Mouse (Mus musculus) 3T3-L1 (cell line): ENCODE data around the gene Rp2.
"Not testable (repeated sequence)": the region's sequence is repeated elsewhere in the genome, so short reads cannot be mapped to it uniquely, and the experiment has no call there.

Experiments used
- DNase-seq: peaks from one replicate; pipeline ENCODE4 v3.0.0-alpha.2; 2015; ENCODE audit warnings: low read depth, low spot score

The Rp2 gene

DNA sequence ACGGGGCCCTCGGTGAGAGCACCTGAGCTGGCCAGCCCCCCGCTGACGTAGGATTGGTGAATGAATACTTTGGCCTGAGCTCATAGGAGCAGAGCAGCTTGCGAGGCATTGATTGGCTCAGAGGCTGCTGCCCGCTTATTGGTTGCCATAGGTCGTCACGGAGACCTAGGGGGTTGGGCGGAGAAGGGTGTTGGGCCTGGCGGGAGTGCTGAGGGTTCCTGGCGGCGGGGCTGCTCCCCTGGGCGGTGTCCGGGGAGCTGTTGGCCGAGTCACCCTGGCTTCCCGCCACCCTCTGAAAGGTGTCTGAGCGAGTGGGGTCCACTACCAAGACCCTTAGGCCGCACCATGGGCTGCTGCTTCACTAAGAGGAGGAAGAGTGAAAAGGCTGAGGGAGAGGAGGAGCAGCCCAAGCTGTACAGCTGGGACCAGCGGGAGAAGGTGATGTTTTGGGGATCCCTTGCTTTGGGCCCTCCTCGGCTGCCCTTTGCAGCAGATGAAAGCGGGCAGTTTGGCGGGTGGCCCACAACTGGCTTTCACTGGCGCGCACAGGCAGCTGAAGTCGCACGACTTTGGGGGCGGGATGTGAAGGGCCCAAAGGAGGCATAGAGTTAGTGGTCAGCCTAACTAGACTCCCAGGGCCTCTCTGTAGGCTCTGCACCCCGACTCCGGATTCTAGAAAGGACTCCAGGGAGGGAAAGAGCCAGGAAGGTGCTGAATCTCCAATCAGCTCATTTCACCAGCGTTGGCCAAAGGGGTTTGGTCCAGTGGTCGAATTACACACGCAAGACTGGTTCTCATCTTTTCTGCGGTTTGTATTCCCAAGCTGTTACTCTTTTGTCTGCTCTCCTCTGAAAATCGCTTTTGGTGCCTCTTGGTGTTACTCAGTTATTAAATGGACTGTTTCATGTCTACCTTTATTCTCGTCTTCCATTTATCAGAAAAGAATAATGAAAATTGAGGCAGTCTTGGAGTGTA, at the start of gene Rp2:
Rp2 (plus strand) TSS at position 91 of the 975 bp plus-strand sequence.
- peak; percentile 89 for DNase-seq

DNA sequence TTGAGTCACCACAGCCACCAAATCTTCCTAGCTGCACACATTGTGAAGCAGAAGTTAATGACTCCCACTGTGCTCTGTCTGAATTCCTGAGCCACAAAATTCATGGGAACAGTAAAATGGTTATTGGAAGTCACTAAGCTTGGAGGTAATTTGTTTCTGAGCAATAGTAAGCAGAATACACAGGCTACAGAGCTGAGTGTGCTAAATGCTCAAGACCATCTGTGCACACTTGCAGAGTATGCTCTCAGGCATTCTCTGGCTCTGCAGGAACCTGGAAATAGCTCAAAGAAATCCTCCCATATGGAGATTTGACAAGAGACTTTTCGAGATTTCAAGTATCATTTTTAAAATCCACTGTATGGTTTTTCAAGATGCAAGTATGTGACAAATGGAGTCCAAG, 31.5 kb upstream of the Rp2 start:
- no peak for DNase-seq

DNA sequence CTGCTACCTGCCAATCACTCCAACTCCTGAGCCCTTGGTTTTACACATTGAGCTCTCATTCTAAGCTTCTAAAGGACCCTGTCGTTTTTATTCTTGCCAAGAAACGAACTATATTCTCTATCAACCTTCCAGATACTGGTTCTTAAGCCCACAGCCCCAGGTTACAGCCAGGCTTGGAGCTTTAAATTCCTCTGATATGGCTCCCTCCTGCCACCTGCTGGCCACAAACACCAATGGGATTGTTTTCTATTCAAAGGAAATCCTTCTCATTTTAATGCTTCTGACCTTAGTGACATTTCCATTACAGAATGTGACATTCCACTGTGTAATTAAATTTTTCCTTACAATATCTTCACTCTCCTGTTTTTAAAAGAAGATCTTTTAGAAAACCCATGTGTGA, 28.6 kb upstream of the Rp2 start:
- DNase-seq = peak; percentile 56

DNA sequence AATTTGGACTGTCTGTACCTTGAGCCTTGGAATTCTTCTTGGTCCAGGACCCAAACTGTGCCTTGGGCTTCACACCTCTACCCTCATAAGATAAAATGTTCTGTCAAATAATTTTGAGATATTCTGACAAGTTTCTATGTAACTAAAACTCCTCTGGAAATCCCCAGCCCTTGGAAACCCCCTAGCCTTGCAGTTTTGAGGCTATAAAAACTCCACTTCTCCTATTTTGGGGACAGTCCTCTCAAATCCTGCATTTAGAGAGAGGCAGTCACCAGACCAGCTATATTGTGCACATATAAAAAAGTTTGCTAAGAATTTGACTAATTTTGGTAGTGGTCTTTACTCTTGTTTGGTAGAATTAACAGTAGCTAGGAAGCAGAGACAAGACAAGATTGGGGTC, 19.3 kb upstream of the Rp2 start:
- no peak for DNase-seq

DNA sequence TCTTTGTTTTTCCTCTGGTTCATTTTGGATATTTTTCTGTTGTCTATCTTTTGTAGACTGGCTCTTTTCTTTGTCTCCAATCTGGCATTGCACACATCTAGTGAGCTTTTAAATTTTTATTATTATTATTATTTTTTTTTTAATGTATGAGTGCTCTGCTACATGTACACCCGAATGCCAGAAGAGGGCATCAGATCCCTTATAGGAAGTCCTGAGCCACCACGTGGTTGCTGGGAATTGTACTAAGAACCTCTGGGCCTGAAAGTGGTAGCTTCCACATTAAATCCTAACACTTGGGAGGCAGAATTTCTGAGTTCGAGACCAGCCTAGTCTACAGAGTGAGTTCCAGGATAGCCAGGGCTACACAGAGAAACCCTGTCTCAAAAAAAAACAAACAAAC, 17.9 kb upstream of the Rp2 start:
- peak; percentile 15 for DNase-seq

DNA sequence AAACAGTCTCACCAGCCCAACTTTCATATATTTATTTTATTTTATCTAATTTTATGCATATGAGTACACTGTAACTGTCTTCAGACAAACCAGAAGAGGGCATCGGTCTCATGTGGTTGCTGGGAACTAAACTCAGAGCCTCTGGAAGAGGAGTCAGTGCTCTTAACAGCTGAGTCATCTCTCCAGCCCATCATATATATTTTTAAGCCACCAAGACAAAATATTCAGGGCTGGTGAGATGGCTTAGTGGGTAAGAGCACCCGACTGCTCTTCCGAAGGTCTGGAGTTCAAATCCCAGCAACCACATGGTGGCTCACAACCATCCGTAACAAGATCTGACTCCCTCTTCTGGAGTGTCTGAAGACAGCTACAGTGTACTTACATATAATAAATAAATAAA, 14.0 kb upstream of the Rp2 start:
- peak; percentile 45 for DNase-seq

DNA sequence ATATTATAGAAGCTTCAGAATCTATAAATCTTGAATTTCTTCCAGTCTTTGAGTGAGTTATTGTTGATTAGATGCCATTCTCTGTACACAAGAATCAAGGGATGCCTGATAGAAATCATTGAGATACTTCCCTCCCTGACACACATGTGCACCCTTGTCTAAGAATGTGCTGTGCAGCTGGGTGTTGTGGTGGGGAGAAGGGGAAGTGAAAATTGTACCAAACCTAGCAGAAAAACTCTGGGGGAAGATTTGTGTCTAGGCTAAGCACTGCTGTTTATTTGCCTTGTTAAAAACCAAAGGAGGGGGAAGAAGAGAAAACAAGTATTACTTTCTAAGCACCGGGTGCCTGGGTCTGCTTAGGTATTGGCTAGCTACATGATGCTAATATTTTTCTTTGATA, 9.0 kb upstream of the Rp2 start:
- no peak for DNase-seq

DNA sequence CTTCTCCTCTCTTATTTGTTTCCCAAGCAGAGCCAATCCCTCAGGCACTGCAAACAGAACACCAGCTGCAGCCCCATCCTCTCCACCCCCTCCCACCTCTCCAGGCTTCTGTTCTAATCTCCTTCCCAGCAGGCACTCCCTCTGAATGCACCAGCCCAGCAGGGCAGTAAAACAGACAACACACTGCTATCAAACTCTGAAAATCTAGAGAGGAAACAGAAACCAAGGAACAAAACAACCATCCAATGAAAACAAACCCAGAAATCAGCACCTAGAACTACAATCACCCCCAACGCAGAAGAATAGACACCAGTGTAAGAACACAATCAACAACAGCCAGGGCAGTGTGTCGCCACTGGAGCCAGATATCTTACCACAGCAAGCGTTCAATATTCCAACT, 8.0 kb upstream of the Rp2 start:
- DNase-seq = no peak

DNA sequence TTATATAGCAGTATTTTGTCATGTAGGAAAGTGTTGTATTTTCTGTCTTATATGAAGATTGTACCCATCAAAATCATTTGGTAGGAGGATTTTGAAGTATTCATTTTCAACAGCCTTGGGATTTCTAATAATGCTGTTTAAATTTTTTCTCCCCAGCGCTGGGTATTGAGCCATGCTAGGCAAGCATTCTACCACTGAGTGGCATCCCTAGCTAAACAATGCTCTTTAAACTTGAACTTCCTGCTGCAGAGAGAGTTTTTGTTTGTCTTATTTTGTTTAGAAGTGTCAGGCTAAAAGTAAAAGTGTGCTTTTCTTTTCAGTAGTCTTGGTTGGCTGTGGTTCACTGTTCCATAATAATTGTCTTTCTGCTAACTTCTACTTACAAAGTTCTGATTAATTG, 1.8 kb downstream of the Rp2 start:
- peak; percentile 34 for DNase-seq

DNA sequence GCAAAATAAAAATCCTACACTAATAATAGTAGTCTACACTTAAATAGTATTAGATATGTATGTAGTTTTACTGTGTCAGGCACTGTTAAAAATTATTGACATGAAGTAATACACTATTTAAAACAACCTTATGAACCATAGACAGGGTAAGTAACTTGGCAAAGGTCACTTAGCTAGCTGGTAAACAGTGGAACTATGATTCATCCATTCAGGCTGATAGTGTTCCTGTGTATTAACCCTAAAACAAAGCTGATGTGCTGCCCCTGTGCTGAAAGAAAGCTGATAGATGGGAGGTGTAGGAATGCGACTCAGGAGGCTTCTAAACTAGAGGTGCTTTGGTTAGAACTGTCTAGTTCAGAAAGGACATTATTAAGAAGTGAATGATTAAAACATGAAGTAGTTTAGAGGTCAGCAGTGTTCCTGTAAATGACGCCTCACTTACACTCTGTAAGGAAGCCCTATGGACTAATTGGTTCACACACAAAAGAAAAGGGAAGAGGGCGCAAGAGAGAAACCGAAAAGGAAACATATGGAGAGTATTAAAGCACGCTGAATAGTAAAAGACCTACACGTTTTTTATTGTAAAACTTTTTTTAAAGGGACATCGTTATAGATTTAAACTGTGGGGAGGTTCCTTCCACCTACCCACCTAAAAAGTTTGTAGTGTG, 15.2 kb downstream of the Rp2 start:
- no peak for DNase-seq

DNA sequence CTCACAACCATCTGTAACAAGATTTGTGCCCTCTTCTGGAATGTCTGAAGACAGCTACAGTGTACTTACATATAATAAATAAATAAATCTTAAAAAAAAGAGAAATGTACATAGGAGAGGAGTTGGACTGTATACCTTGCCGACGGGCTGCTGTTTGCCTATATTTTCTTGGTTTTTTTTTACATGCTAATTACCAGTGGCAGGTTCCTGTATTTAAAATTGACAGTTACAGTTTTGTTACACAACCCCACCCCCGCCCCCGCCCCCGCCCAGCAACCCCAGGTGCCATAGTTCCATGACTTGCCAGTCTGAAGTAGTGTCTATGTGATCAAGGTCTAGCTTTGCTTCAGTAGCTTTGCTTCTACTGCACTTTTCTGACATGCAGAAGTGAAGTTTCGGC, 18.0 kb downstream of the Rp2 start:
- no peak for DNase-seq

DNA sequence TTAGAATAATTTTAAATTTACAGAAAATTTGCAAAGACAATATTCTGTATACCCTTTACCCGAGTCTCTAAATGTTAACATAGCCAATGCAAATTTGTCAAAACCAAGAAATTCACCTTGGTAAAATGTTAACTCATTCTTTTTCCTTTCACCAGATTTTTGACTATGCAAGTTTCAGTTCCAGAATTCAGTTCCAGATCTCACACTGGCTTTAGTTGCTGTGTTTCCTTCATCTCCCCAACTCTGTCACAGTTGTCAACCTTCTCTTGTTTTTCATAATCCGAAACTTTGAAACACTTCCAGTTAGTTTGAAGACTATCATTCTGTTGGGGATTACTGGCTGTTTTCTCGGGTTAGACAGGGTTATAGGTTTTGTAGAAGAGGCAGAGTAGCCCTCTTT, 22.7 kb downstream of the Rp2 start:
- DNase-seq = no peak

DNA sequence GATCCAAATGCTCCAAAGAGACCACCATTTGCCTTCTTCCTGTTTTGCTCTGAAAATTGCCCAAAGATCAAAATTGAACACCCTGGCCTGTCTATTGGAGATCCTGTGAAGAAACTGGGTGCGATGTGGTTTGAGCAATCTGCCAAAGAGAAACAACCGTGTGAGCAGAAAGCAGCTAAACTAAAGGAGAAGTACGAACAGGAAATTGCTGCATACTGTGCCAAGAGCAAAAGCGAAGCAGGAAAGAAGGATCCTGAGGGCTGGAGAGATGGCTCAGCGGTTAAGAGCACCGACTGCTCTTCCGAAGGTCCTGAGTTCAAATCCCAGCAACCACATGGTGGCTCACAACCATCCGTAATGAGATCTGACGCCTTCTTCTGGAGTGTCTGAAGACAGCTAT, 27.7 kb downstream of the Rp2 start:
- DNase-seq = not testable (repeated sequence)

DNA sequence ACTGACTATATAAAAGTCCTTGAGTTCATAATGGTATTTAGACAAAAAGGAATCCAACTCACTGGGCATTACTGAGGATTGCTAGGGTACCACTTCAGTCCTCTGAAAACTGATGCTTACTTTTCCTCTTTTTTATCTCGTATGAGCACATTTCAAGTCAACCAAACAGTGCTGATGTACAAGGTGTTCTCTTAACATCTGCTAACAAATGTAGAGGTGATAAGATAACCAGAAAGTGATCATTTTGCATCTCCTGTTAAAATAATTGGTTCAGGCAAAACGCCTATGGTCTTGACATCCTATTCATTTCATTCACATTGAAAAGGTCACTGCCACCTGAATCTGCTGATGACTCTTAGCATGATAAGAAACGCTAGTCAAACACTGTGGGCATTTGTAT, 28.7 kb downstream of the Rp2 start:
- DNase-seq = no peak

DNA sequence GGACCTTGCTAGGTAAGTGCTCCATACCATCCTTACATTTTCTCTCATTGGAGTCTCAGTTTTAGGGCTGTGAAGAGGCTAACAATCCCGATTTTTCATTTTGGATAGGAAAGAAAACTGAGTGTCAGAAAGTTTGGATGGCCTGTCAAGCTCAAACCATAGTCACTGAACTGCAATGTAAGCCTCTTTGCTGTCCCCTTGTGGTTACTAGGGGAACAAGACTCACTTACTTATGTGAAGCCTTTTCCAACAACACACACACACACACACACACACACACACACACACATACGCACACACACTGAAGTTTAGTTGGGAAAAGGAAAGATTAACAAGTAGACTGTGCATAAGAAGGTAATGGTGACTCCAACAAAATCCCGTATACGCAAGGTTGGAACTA, 39.8 kb downstream of the Rp2 start:
- DNase-seq = peak; percentile 45

DNA sequence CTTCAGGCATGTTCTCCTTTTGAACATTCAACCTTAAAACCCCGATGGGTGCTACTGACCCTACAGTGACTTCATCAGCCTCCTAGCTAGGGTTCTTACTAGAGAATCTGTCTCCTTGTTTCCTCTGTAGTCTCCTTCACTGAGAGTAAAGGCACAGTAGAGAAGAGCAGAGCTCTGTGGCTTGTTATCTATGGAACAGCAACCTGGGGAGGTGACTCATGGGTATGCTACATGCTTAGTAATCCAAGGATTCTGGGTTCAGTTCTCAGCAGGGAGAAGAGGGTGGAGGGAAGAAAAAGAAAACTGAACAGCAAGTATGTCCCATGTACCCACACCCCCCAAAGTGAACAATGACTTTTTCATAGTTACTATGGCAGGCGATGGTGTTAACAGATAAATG, 42.6 kb downstream of the Rp2 start:
- DNase-seq = peak; percentile 16

DNA sequence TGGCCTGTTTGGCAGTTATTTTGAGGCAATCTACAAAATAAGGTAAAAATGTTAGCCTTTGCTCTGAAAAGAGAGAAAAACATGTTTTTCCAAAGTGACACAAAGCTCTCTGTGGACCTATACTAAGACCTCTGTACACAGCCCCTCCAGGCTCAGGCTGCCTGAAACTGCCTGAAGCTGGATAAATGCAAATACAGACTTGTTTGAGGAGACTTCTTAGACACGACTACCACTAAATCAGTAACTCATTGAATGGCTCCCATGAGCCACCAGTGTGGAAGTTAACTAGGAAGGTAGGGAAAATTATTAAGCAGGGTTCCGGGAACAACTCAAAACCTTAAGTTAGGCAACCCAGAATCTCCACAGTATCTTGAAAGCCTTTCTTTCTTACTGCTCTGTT, 43.4 kb downstream of the Rp2 start:
- no peak for DNase-seq

DNA sequence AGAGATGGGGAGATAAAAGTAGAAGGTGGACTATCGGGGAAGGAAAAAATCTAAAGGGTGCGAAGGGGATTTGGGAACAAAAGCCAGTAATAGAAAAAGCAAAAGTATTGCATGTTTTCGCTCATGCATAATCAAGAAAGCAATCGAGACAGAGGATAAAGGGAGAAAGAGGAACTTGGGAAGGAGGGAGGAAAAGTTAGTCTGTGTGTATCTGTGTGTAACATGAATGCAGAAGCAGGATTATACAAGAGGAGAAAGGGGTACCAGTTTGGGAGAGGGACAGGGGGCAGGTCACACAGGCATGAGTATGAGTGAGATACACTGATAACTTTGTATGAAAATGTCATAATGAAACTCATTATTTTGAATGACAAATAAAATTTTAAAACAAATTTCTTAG, 47.1 kb downstream of the Rp2 start:
- DNase-seq = no peak

DNA sequence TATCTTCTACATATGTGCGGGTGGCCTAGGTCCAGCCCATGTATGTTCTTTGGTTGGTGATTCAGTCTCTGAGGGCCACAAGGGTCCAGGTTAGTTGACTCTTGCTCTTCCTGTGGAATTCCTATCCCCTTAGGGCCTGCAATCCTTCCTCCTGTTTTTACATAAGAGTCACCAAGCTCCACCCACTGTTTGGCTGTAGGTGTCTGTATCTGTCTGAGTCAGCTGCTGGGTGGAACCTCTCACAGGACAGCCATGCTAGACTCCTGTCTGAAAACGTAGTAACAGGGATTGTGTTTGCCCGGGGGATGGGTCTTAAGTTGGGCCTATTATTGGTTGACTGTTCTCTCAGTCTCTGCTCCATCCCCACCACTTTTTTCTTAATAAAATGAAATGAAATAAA, 47.9 kb downstream of the Rp2 start:
- DNase-seq = peak; percentile 71

DNA sequence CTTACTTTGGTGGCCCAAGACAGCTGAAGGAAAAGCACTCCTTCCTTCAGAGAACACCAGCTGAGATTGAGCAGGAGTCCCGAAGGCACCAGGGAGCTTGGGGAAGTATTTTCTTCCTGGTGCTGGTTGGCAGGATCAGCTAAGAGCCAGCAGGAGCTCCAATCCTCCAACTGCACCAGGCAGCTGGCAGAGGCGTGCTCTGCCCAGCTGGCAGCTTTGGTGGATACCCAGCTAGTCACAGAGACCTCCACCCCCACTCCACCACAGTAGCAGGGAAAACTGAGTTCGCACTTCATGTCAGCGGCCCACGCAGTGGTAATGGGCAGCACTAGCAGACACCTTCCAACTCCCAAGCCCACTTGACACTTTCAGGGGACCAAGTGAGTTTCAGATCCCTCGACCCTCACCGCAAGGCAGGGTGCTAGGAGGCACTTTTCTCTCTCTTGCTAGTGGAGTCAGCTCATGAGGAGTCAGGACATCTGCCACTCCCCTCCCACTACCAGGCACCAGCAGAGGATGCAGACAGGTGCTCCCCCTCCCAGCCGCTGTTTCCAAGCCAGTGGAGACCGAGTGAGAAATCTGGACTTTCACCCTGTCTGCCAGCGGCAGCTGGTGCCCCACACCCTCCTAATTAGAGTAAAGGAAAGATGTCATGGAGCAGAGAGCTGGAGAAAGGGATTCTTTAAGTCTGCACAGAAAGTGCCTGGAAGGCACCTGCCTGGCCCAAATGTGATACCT, 50.8 kb downstream of the Rp2 start:
- no peak for DNase-seq

DNA sequence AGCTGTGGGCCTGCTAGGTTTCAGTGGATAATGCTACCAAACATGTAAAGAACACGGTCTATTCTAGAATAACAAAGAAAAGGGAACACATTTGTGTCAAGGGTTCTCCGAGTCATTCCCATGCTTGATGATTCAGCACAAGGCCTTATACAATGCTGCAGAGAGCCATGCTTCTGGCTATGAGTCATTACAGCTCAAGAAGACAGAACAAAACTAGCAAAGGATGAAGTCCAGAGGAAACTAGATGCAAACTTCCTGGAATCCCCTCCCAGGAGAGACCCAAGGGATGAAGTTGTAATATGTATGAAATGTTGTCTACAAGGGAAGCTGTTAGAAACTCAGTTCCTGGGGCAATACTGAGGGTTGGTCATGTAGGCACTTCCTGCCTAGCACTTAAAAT, 54.2 kb downstream of the Rp2 start:
- peak; percentile 83 for DNase-seq

DNA sequence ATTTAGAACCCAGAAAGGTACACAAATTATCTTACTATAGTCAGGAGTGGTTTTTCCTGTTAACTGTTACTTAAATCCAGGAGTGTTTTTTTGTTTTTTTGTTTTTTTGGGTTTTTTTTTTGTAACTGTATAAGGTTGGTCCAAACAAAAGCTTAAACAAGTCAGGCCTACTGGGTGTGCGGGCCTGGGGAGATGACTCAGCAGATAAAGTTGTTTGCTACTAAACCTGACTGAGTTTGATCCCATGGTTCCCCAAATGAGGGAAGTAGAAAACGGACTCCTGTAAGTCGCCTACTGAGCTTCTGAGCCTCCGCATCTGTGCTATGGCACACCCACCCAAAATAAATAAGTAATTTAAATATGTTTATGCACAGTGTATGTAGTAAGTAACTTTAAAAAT, 55.3 kb downstream of the Rp2 start:
- peak; percentile 18 for DNase-seq
